Mouse (Mus musculus) ovary, postnatal 14 days (tissue): ENCODE data around the gene Iapp.
A peak's percentile ranks its signal among the peaks of the same experiment; 100 is the strongest.
"Not testable (repeated sequence)": the region's sequence is repeated elsewhere in the genome, so short reads cannot be mapped to it uniquely, and the experiment has no call there.

Source experiments
- DNase-seq: peaks from one replicate; pipeline ENCODE4 v3.0.0; 2022; ENCODE audit warnings: low spot score

Iapp gene

DNA sequence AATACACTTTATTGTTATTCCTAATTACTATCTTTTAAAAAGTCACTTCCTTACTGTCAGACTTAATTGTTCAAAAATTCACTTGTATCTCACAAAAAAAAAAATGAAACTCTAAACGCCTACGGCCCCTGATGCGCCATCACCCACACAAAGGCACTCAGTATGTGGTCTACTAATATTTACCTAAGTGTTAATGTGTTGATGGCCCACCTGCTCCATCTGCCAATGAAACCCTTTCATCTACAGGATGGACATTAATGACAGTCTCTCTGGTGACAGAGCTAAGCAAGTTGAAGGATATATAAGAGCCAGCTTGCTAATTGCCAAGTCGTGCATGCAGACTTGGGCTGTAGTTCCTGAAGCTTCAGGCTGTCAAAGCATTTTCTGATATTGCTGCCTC lies at the start of gene Iapp:
Gene Iapp (plus strand): TSS at position 326 of the 400 bp plus-strand sequence.
- DNase-seq = no peak

DNA sequence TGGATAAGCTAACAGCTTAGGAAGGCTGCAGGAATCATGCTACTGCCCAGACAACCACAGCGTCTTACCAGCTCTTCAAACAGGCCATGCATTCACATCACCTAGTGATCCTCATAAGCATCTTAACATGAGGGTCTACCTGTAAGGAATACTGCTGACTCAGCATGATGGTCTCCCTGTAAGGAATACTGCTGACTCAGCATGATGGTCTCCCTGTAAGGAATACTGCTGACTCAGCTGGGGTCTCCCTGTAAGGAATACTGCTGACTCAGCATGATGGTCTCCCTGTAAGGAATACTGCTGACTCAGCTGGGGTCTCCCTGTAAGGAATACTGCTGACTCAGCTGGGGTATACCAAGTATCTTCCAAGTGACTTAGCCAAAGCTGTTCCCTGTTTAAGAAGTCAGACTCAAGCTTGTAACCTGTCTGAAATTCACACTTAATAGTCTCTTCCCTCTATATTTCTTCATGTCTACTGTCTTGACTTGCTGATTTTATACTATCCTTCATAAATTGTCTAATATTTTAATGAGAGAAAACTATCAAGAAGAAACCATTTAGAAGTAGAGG lies 47.4 kb upstream of the Iapp start:
- DNase-seq = not testable (repeated sequence)

DNA sequence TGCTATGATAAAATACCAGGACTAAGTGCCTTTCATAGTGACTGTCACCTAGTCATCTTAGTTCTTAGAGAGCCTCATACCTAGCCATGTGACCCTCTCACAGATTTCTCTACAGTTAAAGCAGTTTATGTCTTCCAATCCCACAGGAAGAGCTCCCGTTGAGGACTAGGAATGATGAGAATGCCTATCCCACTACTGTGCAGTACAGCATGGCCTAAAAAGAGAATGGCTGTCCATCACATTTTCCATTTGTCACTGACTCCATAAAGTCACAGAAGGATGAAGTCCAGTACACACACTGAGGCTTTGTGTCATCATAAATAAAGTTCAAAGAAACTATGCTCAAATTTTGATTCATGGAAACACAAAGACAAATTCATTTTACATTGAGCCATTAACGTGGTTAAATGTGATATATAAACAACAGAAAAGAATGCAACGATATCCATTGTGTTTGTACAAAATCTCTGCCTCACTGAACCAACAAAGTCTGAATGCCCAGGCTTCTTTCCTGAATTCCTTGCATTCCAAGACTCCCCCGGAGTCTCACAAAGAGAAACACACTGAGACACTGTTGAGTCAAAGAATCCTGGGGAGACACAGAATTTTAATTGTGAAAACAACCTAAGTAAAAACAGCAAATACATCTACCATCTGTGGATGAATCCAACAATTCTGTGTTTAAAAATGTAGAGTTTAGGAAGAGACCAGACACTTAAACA lies 22.3 kb upstream of the Iapp start:
- DNase-seq = no peak

DNA sequence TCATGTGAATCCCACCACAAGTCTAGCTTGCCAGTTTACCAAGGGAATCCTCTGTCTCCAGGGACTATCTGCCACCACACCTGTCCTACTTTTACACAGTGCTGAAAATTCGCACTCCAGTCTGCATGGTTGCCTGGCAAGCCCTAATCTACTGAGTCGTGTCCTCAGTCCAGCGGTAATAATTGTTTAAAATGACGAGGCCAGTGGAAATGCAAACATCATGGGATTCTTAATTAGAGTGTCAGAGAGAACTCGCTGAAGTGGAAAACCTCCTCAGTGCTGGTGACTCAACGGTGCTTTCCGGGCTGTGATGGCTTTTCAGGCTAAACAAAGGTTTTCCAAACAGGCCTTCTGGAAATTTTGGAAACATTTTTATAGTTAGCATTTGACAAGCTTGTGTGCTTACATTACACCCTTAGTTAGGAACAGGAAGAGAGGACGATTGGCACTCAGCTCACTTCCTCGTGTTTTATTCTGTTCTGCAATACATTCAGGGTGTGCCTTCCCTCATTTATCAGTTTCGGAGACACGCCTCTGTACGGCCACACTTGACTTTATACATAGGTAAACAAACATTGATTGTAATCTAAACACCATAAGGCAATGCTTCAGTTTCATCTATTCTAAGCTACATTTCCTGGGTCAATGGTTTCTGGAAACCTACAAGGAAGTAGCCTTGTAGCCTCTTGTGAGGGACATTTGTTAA lies 8.7 kb upstream of the Iapp start:
- DNase-seq = no peak

DNA sequence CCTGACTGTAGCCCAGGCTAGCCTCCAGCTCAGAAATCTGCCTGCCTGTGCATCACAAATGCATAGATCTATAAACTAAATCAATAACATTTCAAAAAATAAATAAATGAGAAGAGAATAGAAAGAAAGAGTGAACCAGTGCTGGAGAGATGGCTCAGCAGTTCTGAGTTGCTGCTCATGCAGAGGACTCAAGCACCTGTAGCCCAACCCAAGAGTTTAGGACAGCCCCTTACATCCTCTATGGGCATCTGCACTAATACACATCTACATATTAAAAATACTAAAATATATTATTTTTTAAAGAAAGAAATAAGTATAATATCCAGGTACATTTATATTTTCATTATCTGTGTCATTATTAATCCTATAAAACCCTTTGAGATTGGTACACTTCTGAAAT lies 6.9 kb downstream of the Iapp start:
- no peak for DNase-seq

DNA sequence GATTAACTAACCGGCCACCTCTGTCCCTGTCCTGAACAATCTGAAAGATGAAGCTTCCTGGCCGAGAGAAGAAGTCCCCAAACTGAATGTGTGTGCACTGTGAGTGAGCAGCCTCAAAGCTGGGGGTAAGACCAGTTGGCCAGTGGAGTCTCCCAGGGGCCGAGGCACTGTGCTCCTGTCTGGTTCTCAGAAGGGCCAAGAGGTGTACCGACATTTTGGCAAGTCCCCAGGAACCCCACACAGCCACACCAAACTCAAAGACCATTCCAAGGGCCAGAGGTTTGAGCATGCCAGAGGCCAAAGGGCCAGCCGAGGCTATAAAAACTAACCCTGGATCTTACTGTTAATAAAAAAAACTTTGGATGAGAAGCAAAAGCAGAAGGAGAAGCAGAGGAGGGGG lies 16.1 kb downstream of the Iapp start:
- no peak for DNase-seq

DNA sequence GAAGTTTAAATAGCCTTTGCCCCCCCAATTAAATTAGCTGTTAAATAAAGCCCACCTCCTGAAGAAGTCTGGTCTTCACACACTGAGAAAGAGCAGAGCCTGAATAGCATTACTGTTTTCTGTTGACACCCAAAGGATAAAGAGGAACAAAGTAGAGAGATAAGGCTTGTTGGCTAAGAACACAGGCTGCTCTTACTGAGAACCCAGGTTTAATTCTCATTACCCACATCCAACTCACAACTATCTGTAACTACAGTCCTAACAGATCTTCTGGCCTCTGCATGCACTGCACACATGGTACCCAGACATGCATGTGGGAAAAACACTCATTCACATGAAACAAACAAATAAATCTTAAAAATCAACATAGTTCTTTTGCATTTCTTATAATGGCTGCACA lies 18.9 kb downstream of the Iapp start:
- no peak for DNase-seq

DNA sequence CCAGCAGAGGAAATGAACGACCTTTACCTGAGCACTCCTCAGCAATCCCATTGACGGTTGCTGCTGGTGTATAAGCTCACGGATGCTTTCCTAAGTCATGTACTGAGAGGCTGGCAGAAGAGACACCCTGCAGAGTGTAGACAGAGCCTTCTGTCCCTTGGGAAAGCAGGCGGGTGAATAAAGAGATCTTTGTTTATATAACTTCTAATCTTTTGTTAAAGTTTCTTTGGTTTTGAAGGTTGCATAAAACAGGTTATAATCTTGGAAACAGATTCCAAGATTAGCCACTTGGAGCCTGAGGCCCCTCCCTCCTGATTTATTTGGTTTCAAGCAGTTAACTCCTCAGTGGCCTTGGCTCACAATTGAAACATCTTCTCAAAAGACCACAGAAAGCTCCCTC lies 24.7 kb downstream of the Iapp start, which contains the start of gene Slco1a5:
Gene Slco1a5 (minus strand): TSS at position 101 of the 400 bp plus-strand sequence.
- DNase-seq = no peak

DNA sequence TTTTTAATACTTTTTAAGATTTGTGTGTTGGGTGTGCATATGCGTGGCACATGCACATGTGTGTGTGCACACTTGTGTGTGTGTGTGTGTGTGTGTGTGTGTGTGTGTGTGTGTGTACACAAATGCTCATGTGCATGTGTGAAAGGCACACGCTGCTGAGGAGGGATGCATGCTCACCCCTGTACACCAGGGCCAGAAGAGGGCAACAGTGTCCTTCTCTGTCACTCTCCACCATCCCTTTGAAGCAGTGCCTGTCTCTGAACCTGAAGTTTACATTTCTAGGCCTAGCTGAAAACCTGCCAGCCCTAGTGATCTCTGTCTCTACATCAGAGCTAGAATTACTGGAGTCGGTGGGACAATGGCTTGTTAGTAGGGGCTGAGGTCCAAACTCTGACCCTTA lies 28.4 kb downstream of the Iapp start:
- DNase-seq = no peak

DNA sequence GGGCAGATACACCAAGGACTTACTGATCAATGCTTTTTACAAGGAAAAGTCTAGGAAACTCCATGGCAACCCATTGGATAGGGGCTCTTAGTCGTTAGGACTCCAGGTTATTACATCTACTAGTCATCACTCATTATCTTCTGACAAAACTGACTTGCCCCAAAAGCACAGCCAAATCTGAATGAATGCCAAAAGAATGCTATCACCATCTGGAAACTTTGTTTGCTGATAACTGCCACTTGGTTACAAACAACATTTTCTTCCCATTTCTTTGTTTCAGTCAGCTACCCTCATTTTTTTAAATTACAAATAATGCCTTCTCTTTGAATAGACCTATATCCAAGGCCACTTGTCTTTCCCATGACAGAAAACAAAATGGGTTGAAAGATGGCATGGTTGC lies 31.0 kb downstream of the Iapp start:
- DNase-seq = no peak

DNA sequence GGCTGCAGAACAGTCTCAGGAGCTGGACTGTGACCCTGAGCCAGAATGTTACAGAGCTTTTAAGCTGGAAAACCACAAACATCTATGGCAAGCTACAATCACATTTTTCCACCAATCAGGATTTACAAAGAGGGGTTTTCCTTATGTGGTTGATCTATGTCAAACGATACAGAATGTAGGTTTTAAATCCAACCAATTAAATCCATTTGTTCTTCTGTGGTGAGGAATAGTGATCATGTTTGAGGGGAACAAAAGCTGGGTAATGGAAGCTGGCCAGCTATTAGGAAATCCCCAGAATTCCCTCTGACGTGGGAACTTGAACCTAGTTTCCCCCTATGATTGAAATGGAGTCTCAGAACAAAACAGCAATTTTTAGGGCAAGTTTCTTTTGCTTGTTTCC lies 40.7 kb downstream of the Iapp start:
- DNase-seq = no peak

DNA sequence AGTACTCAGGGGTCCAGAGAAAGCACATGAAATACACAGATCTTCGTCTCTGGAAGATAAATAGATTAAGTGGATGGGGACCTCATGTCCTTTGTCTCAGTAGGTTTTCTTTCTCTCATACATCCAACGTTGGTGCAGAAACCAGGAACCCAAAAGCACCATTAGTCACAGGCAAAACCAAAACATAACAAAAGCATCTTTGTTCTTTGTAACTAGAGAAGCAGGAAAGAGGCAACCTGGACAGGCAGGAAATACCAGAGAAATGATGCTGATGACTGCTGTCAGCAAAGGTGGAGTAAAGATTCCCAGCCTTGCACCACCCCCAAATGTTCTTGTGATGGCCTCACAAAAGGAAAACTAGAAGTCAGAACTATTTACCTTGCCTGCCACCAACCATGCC lies 41.4 kb downstream of the Iapp start:
- DNase-seq = no peak

DNA sequence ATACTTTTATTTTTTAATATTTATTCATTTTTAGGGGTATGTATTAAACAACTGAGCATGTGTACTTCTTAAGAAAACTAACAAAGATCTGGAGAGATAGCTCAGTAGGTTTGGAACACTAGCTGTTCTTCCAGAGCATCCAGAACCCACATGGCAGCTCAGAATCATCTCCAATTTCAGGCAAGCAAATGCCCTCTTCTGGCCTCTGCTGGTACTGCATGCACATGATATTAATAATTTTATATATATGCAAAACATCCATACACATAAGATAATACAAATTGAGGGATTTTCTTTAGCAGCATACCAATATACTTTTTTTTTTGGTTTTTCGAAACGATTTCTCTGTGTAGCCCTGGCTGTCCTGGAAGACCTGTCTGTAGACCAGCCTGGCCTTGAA lies 45.3 kb downstream of the Iapp start:
- peak; percentile 17 for DNase-seq

DNA sequence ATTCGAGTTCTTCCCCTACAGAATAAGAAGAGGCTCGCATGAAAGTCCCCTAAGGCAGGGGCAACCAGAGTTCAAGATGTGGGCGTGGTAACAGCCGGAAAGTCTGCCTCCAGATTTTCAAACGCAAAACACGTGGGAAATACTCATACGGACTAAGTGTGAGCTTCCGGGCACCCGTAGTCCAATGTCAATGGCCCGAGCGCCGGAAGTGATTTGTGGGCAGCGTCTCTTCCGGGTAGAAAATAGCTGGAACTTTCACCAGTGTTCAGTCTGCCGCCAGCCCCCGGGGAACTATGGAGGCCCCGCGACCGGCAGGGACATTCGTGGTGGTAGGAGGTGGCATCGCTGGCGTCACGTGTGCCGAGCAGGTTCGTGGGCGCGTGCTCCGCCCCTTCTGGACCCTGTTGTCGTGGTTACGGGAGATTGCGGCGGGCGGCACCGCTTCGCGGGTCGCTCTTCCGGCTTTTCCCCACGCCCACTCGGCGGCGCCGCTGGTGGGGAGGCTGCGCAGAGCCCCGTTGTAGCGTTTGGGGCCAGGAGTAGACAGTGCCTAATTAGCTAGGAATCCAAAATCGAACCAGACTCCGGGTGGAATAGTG lies 47.3 kb downstream of the Iapp start, which contains the start of gene Pyroxd1:
Gene Pyroxd1 (plus strand): TSS at position 215 of the 599 bp plus-strand sequence.
- DNase-seq = peak; percentile 60

DNA sequence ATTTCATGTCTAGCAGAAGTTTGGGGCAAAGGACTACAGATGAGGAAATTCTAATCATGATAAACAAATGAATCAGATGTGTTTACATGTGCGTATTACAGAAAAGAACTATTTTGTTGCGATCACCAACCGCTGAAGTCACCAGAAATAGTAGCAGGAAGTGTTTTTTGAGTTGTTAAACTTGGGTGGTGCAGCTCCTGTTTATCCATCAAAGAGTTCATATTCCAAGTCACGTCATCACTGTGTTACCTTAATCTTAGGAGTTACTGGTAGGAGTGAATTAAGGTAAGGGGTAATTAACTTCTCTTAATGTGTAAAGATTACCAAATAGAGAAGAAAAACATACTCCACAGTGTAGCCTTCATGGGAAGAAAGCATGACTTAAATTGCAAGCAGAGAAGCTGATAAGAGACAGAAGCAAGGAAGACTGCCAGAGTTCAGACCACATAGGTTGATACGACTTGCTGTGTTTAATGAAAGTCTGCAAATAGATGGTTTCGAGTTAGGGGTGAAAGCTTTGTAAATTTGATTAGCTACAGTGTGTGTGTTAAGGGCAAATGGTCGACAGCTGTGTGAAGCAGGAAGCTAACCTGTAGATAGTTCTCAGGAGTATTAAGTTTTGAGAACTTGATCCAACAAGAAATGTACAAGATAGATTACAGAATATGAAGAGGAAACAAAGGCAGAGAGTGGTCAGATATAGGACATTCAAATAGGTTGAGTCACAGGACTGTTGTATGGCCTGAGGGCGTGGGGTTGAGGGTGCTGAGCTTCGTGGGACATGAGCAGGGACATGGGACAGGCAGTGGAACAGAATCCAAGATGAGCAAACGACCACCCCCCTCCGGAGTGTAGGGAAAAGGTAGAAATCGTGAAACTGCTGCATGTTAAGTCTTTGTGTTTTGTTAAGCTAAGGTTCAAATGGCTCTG lies 48.2 kb downstream of the Iapp start:
- DNase-seq = no peak

DNA sequence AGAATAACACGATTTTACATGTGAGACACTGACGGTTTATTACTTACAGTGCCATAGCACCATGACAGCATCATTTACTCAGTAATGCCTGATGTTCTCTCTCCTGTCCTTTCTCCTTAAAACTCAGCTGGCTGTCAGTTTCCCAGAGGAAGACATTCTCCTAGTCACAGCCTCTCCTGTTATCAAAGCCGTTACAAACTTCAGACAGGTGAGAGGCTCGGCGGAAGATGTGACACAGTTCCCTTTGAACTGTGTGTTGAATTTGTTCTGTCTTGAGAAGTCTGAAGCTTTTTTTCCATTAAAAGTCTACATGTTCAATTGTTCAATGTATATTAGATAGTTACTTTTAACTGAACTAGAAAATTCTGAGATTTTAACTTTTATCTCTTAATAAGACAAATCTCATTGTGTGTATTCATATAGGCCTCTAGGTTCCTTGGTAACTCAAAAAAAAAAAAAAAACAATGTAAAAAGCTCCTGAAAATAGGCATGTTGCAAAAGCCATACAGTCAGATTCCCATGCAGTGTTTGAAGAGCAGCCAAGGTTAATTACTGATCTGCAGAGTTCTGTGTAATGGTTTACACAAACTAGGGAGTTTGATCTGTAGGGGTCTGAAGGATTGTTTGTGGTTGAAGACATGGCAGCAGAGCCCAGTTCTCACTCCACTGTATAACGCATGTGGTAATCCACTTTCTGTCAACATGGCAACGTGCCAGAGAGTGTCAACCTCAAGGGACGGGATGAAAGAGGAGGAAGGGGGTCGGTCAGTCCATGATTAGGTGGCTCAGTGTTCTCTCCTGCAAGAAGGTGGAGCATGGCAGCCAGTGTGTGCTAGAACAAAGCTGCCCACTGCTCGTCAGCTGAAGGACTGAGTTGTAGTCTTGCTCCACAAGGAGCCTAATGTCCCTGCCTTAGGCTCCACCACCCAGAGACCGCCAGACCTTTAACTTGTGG lies 49.5 kb downstream of the Iapp start:
- no peak for DNase-seq

DNA sequence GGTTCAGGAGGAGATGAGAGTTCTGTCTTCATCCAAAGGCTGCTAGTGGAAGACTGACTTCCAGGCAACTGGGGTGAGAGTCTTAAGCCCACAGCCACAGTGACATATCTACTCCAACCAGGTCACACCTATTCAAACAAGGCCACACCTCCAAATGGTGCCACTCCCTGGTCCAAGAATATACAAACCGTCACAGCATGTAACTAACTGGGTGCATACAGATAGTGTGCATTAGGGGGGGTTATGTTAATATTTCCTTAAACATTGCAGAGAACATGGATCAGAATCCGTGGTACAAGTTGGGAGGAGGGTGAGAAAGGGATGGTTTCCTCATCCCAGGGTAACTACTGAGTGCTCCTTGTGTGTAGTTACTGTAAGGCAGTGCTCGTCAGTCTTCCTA lies 53.9 kb downstream of the Iapp start:
- not testable (repeated sequence) for DNase-seq
